ENCODE assay signal across 8 mouse cellular contexts in the genomic region with DNA sequence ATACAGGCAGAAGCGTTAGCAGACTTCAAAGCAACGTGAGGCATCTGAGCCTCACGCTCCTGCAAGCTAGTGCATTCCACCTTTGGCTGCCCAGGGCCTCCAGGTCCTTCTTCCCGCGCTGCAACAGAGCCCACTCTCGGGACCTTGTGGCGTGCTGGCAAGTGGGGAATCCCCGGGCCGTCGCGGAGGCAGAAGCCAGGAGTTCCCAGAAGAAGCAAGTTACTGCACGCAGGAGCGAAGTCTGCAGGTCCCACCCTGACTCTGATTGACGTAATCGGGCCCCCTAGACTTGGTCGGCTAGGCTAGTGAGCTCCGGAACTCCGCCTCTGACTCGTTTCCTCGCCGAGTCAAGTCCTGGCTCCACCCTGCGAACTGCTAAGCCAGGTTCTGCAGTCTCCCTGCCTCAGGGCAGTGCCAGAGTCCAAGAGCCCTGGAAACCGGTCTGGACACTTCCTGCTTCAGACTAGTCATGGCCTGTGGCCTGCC. TPM values are rescaled to one million over a fixed set of nuclear protein-coding genes. Genes with fewer than 3 reads are reported as not detected.
DNase-seq lines count a peak whose midpoint lies in the region; ATAC-seq and TF ChIP-seq lines count a peak whose summit lies in the region.

No protein-coding gene starts in this region.

- peak; percentile 35 to 55; a peak in 2 of 4 replicates for TF ChIP-seq POLR2A in MEL (IDR thresholded peaks at IDR 0.05; ENCODE audit: control insufficient read depth in 1 of 2, insufficient read depth in 1 of 2, low read depth in 1 of 2, low read length in 2 of 2, poor library complexity in 1 of 2)

- H3K9ac ChIP-seq in MEL (ENCODE audit: control insufficient read depth, low read depth, low read length, poor library complexity, severe bottlenecking) = peak overlapping the region; percentile 61
- H3K9ac ChIP-seq in hindbrain, postnatal 0 days (replicated peaks; ENCODE audit: low read length) = peak overlapping the region; percentile 33; the same call in 1 of the 2 replicates
- peak overlapping the region; percentile 64 for H3K9ac ChIP-seq in liver, embryonic 14.5 days (replicated peaks)

- no peak for TF ChIP-seq RAD21 in MEL (IDR thresholded peaks at IDR 0.05; ENCODE audit: low read depth, low read length)

- intact Hi-C loops in gastrocnemius, adult 2 months (cut with DNase I) = no loop called here

- H3K79me2 ChIP-seq in MEL (ENCODE audit: control insufficient read depth, insufficient read depth, low read length, poor library complexity) = peaks cover 15% of the 10 kb centered on the region

- no peaks in the 10 kb centered on the region for H3K9me3 ChIP-seq in MEL (replicated peaks; ENCODE audit: insufficient read depth, low read length)
- no peaks in the 10 kb centered on the region for H3K9me3 ChIP-seq in hindbrain, postnatal 0 days (ENCODE audit: low read length)
- no peaks in the 10 kb centered on the region for H3K9me3 ChIP-seq in liver, embryonic 14.5 days (ENCODE audit: control insufficient read depth, low read length)

- peak overlapping the region; percentile 51 to 71 for H3K4me3 ChIP-seq in MEL (ENCODE audit: control insufficient read depth in 1 of 2, insufficient read depth in 1 of 2, low read depth in 2 of 2, low read length in 2 of 2)
- peak overlapping the region; percentile 73 for H3K4me3 ChIP-seq in gastrocnemius, adult 2 months
- H3K4me3 ChIP-seq in hindbrain, postnatal 0 days (ENCODE audit: low read length) = peak overlapping the region; percentile 24
- peak overlapping the region; percentile 41 to 50 for H3K4me3 ChIP-seq in liver, embryonic 14.5 days (ENCODE audit: insufficient read depth in 1 of 2, low read depth in 2 of 2, low read length in 2 of 2)

- peaks cover 5 to 30% of the 10 kb centered on the region in 2 experiments for H3K4me1 ChIP-seq in MEL (ENCODE audit: control insufficient read depth in 1 of 2, insufficient read depth in 2 of 2, low read length in 2 of 2)
- H3K4me1 ChIP-seq in hindbrain, postnatal 0 days (ENCODE audit: insufficient read depth, low read length) = peaks cover 6% of the 10 kb centered on the region; the same call in 1 of the 2 replicates
- peaks cover 32 to 44% of the 10 kb centered on the region in 2 experiments for H3K4me1 ChIP-seq in liver, embryonic 14.5 days (replicated peaks; ENCODE audit: control insufficient read depth in 2 of 2, insufficient read depth in 2 of 2, low read length in 1 of 2)

- TF ChIP-seq EP300 in MEL (IDR thresholded peaks at IDR 0.05; ENCODE audit: low read depth in 1 of 2, low read length in 2 of 2) = no peak
- no peak for TF ChIP-seq EP300 in liver, embryonic 14.5 days (IDR thresholded peaks at IDR 0.05; ENCODE audit: low read depth)

- DNase-seq in MEL (ENCODE audit: low read depth, low spot score) = peak; percentile 90
- peak; percentile 84 for DNase-seq in c-Kit-positive CD71-positive TER-119-negative erythroid progenitor cells, embryonic 14.5 days (ENCODE audit: low read depth)
- peak; percentile 78 for DNase-seq in gastrocnemius, adult 2 months
- DNase-seq in hindbrain, postnatal 0 days (ENCODE audit: low spot score) = peak; percentile 28
- peak; percentile 62 to 82 (median 64) for DNase-seq in liver, embryonic 14.5 days (ENCODE audit: low read depth in 3 of 3, low spot score in 3 of 3)
- DNase-seq in natural killer cell, adult 2 months (ENCODE audit: low spot score in 2 of 2) = peak; percentile 85 to 87
- peak; percentile 74 to 76 for DNase-seq in thymus, postnatal 10 days (ENCODE audit: low spot score in 2 of 2)
- no peak for DNase-seq in right cerebral cortex, postnatal 10 days (ENCODE audit: low spot score in 2 of 2)

- ATAC-seq in hindbrain, postnatal 0 days = peak; percentile 44; the same call in 1 of the 2 replicates
- peak; percentile 63 for ATAC-seq in liver, embryonic 14.5 days (ENCODE audit: insufficient read depth)

- 5% methylated on average over 23 of the region's 23 CpGs for WGBS in hindbrain, postnatal 0 days
- 0% methylated on average over 23 of the region's 23 CpGs for WGBS in liver, embryonic 14.5 days (ENCODE audit: insufficient replicate concordance)

- no peaks in the 10 kb centered on the region for H3K27me3 ChIP-seq in MEL (ENCODE audit: control insufficient read depth in 1 of 2, insufficient read depth in 2 of 2, low read length in 2 of 2)
- no peaks in the 10 kb centered on the region for H3K27me3 ChIP-seq in hindbrain, postnatal 0 days (ENCODE audit: insufficient read depth, low read length)
- peaks cover 3% of the 10 kb centered on the region; the same call in 1 of the 2 replicates for H3K27me3 ChIP-seq in liver, embryonic 14.5 days (ENCODE audit: control insufficient read depth, insufficient read depth, low read length)

- H3K27ac ChIP-seq in MEL (ENCODE audit: control insufficient read depth, low read depth, low read length) = peak overlapping the region; percentile 88
- H3K27ac ChIP-seq in gastrocnemius, adult 2 months = peak overlapping the region; percentile 90
- H3K27ac ChIP-seq in hindbrain, postnatal 0 days = peak overlapping the region; percentile 76
- peak overlapping the region; percentile 23 for H3K27ac ChIP-seq in liver, embryonic 14.5 days

- H3K36me3 ChIP-seq in MEL (ENCODE audit: control insufficient read depth in 1 of 2, insufficient read depth in 2 of 2, low read length in 2 of 2) = peaks cover 0 to 22% of the 10 kb centered on the region in 2 experiments; a peak in 2 of 4 replicates
- H3K36me3 ChIP-seq in hindbrain, postnatal 0 days (ENCODE audit: insufficient read depth, low read length) = no peaks in the 10 kb centered on the region
- H3K36me3 ChIP-seq in liver, embryonic 14.5 days (replicated peaks; ENCODE audit: control insufficient read depth, insufficient read depth, low read depth) = no peaks in the 10 kb centered on the region

- H3K4me2 ChIP-seq in hindbrain, postnatal 0 days (ENCODE audit: low read depth, low read length) = peak overlapping the region; percentile 53
- H3K4me2 ChIP-seq in liver, embryonic 14.5 days (ENCODE audit: low read depth) = peak overlapping the region; percentile 93

- no peak for TF ChIP-seq CTCF in MEL (IDR thresholded peaks at IDR 0.05 in 2 of 3, conservative IDR thresholded peaks at IDR 0.05 in 1 of 3; ENCODE audit: control insufficient read depth in 1 of 3, insufficient read depth in 1 of 3, low read depth in 2 of 3, low read length in 3 of 3, poor library complexity in 1 of 3, severe bottlenecking in 1 of 3)
- no peak for TF ChIP-seq CTCF in gastrocnemius, adult 2 months (IDR thresholded peaks at IDR 0.05)
- no peak for TF ChIP-seq CTCF in hindbrain, postnatal 0 days (IDR thresholded peaks at IDR 0.05; ENCODE audit: low read depth)
- no peak for TF ChIP-seq CTCF in liver, embryonic 14.5 days (IDR thresholded peaks at IDR 0.05; ENCODE audit: low read depth)

TF ChIP-seq in MEL, 35 proteins besides CTCF, POLR2A, EP300 and RAD21:
- TF ChIP-seq E2F4 (IDR thresholded peaks at IDR 0.05; ENCODE audit: borderline replicate concordance, low read depth, low read length) = peak; percentile 31; the same call in 1 of the 2 replicates
- TF ChIP-seq TBP (IDR thresholded peaks at IDR 0.05; ENCODE audit: low read depth, low read length) = no peak
TF ChIP-seq in MEL: peak in this region for 1.

RNA-seq across cellular contexts. Expression of gene Ier2, which starts 6.0 kb away (rescaled TPM):
- total RNA-seq in MEL (2012; rRNA removed) = 22.5 and 24.4 TPM in 2 replicates
- polyA plus RNA-seq in MEL (2012; ENCODE audit: insufficient read depth in 1 of 2, insufficient read length in 2 of 2, low read depth in 1 of 2, low replicate concordance in 2 of 2, missing spikeins in 1 of 2) = 100 to 1,000 TPM in 1 of 2 experiments, 10 to 100 TPM in 1; 37.7 to 258 TPM
- 1 to 10 TPM; 5.9 to 6.5 TPM for total RNA-seq in gastrocnemius, adult 2 months (2021)
- 12.5 and 13.3 TPM in 2 replicates for total RNA-seq in hindbrain, postnatal 0 days (2014; rRNA removed)
- 20.9 TPM in 2 replicates for polyA plus RNA-seq in hindbrain, postnatal 0 days (2015; fragmentation: Nextera tagmentation; extraction: Ambion mirVana)
- polyA plus RNA-seq in liver, embryonic 14.5 days (2012; rRNA removed) = 6.2 and 8.4 TPM in 2 replicates
- 12.6 and 15.0 TPM in 2 replicates for polyA plus RNA-seq in liver, embryonic 14.5 days (2014; fragmentation: Nextera tagmentation; extraction: Ambion mirVana)

RNA-seq across cellular contexts. Expression of gene Trmt1, which starts 29.4 kb away (rescaled TPM):
- 154 and 183 TPM in 2 replicates for total RNA-seq in MEL (2012; rRNA removed)
- 100 to 1,000 TPM in 1 of 2 experiments, not detected in 1; 221 TPM for polyA plus RNA-seq in MEL (2012; ENCODE audit: insufficient read depth in 1 of 2, insufficient read length in 2 of 2, low read depth in 1 of 2, low replicate concordance in 2 of 2, missing spikeins in 1 of 2)
- 10 to 100 TPM; 45.6 to 57.5 TPM for total RNA-seq in gastrocnemius, adult 2 months (2021)
- 69.5 and 93.3 TPM in 2 replicates for total RNA-seq in hindbrain, postnatal 0 days (2014; rRNA removed)
- polyA plus RNA-seq in hindbrain, postnatal 0 days (2015; fragmentation: Nextera tagmentation; extraction: Ambion mirVana) = 71.2 and 79.2 TPM in 2 replicates
- 37.5 and 37.6 TPM in 2 replicates for polyA plus RNA-seq in liver, embryonic 14.5 days (2012; rRNA removed)
- polyA plus RNA-seq in liver, embryonic 14.5 days (2014; fragmentation: Nextera tagmentation; extraction: Ambion mirVana) = 27.4 and 34.1 TPM in 2 replicates

RNA-seq across cellular contexts. Expression of gene Nacc1, which starts 31.0 kb away (rescaled TPM):
- total RNA-seq in MEL (2012; rRNA removed) = 42.5 and 45.3 TPM in 2 replicates
- polyA plus RNA-seq in MEL (2012; ENCODE audit: insufficient read depth in 1 of 2, insufficient read length in 2 of 2, low read depth in 1 of 2, low replicate concordance in 2 of 2, missing spikeins in 1 of 2) = 100 to 1,000 TPM in 1 of 2 experiments, not detected in 1; 106 TPM
- 10 to 100 TPM; 18.7 to 24.3 TPM for total RNA-seq in gastrocnemius, adult 2 months (2021)
- 110 and 129 TPM in 2 replicates for total RNA-seq in hindbrain, postnatal 0 days (2014; rRNA removed)
- 13.8 and 14.9 TPM in 2 replicates for polyA plus RNA-seq in hindbrain, postnatal 0 days (2015; fragmentation: Nextera tagmentation; extraction: Ambion mirVana)
- polyA plus RNA-seq in liver, embryonic 14.5 days (2012; rRNA removed) = 19.0 and 21.2 TPM in 2 replicates
- 6.3 and 7.6 TPM in 2 replicates for polyA plus RNA-seq in liver, embryonic 14.5 days (2014; fragmentation: Nextera tagmentation; extraction: Ambion mirVana)

RNA-seq across cellular contexts. Expression of gene Lyl1, which starts 44.6 kb away (rescaled TPM):
- 75.5 and 88.7 TPM in 2 replicates for total RNA-seq in MEL (2012; rRNA removed)
- 100 to 1,000 TPM; 136 to 149 TPM for polyA plus RNA-seq in MEL (2012; ENCODE audit: insufficient read depth in 1 of 2, insufficient read length in 2 of 2, low read depth in 1 of 2, low replicate concordance in 2 of 2, missing spikeins in 1 of 2)
- 1 to 10 TPM; 1.1 to 1.3 TPM for total RNA-seq in gastrocnemius, adult 2 months (2021)
- total RNA-seq in hindbrain, postnatal 0 days (2014; rRNA removed) = 1.7 and 7.8 TPM in 2 replicates
- polyA plus RNA-seq in hindbrain, postnatal 0 days (2015; fragmentation: Nextera tagmentation; extraction: Ambion mirVana) = 2.0 and 2.3 TPM in 2 replicates
- 45.4 and 46.2 TPM in 2 replicates for polyA plus RNA-seq in liver, embryonic 14.5 days (2012; rRNA removed)
- polyA plus RNA-seq in liver, embryonic 14.5 days (2014; fragmentation: Nextera tagmentation; extraction: Ambion mirVana) = 55.6 and 57.7 TPM in 2 replicates

Comparison
In these comparisons a context has a peak if more than half of its experiments do, and no peak if none do; other contexts are left out.
1. DNase-seq: peak in MEL (single experiment), c-Kit-positive CD71-positive TER-119-negative erythroid progenitor cells, embryonic 14.5 days (single experiment), gastrocnemius, adult 2 months (single experiment), hindbrain, postnatal 0 days (single experiment), liver, embryonic 14.5 days (3 of 3), natural killer cell, adult 2 months (2 of 2) and thymus, postnatal 10 days (2 of 2); none in right cerebral cortex, postnatal 10 days (0 of 2).
2. H3K27ac ChIP-seq: peak in every context shown above with its lines; median percentile 90 in gastrocnemius, adult 2 months; 88 in MEL; 76 in hindbrain, postnatal 0 days; 23 in liver, embryonic 14.5 days.
3. Peak in every context shown above with its lines, with median percentiles within 50 percentile points of each other: H3K4me3 ChIP-seq and H3K9ac ChIP-seq.